Mouse (Mus musculus): ENCODE data around the gene Chfr. TPM values are rescaled to one million over a fixed set of nuclear protein-coding genes. Genes with fewer than 3 reads are reported as not detected.

Gene Chfr
- polyA plus RNA-seq, 1 experiment from 2014 or later, result 11.6 TPM

- Histone ChIP-seq H3K9ac (replicated peaks) (no peak overlapping the region), H3K4me1 (ENCODE audit: insufficient read depth) (no peaks in the 10 kb centered on the region), H3K36me3 (replicated peaks; ENCODE audit: insufficient read depth, low read length) (peaks cover 73% of the 10 kb centered on the region), H3K27me3 (ENCODE audit: insufficient read depth, low read length) (no peaks in the 10 kb centered on the region), H3K4me2 (ENCODE audit: low read depth, low read length) (no peak overlapping the region), H3K27ac (ENCODE audit: low read depth) (no peak overlapping the region), H3K4me3 (ENCODE audit: low read depth, low read length) (no peak overlapping the region), H3K9me3 (ENCODE audit: low read length) (no peaks in the 10 kb centered on the region)
- DNase-seq (no peak), ATAC-seq (no peak)
- TF ChIP-seq EP300 (IDR thresholded peaks at IDR 0.05; ENCODE audit: low read depth) (no peak), CTCF (IDR thresholded peaks at IDR 0.05; ENCODE audit: low read depth) (no peak)
- WGBS (ENCODE audit: insufficient replicate concordance), result 83% methylated on average over 3 of the region's 3 CpGs
Observed at GRCm38 (mm10) chr5:110216780-110217179, 81.1 kb downstream of the Chfr start.

- no peak overlapping the region for H3K27ac ChIP-seq (ENCODE audit: low read depth)
- H3K27me3 ChIP-seq (ENCODE audit: insufficient read depth, low read length), result no peaks in the 10 kb centered on the region
- DNase-seq, result no peak
- no peaks in the 10 kb centered on the region for H3K4me1 ChIP-seq (ENCODE audit: insufficient read depth)
- no peak overlapping the region for H3K4me3 ChIP-seq (ENCODE audit: low read depth, low read length)
- H3K36me3 ChIP-seq (replicated peaks; ENCODE audit: insufficient read depth, low read length), result peaks cover 62% of the 10 kb centered on the region
- no peak overlapping the region for H3K4me2 ChIP-seq (ENCODE audit: low read depth, low read length)
- WGBS (ENCODE audit: insufficient replicate concordance), result 91% methylated on average over 4 of the region's 4 CpGs
- no peak overlapping the region for H3K9ac ChIP-seq (replicated peaks)
- no peak for ATAC-seq
- H3K9me3 ChIP-seq (ENCODE audit: low read length), result no peaks in the 10 kb centered on the region
- no peak for TF ChIP-seq CTCF (IDR thresholded peaks at IDR 0.05; ENCODE audit: low read depth)
- no peak for TF ChIP-seq EP300 (IDR thresholded peaks at IDR 0.05; ENCODE audit: low read depth)
Observed at GRCm38 (mm10) chr5:110220331-110220730, 84.7 kb downstream of the Chfr start.

Other genes with a start within 250 kb of the Chfr start
- gene Gm15446, start 212.4 kb upstream of the Chfr start, polyA plus RNA-seq (2015; fragmentation: Nextera tagmentation; extraction: Ambion mirVana), result 0.12 and 0.23 TPM in 2 replicates
- gene Zfp932, start 139.3 kb upstream of the Chfr start, polyA plus RNA-seq (2015; fragmentation: Nextera tagmentation; extraction: Ambion mirVana), result 5.2 and 6.3 TPM in 2 replicates
- gene Gm17655, start 63.3 kb upstream of the Chfr start, polyA plus RNA-seq (2015; fragmentation: Nextera tagmentation; extraction: Ambion mirVana), result 0.62 and 1.2 TPM in 2 replicates
- 0.47 and 0.51 TPM in 2 replicates for gene Gm35315, start 41.4 kb upstream of the Chfr start, polyA plus RNA-seq (2015; fragmentation: Nextera tagmentation; extraction: Ambion mirVana)
- 0.32 and 0.48 TPM in 2 replicates for gene Plcxd1, start 35.9 kb upstream of the Chfr start, polyA plus RNA-seq (2015; fragmentation: Nextera tagmentation; extraction: Ambion mirVana)
- 7.1 and 7.4 TPM in 2 replicates for gene Gtpbp6, start 27.6 kb upstream of the Chfr start, polyA plus RNA-seq (2015; fragmentation: Nextera tagmentation; extraction: Ambion mirVana)
- 0.76 and 0.99 TPM in 2 replicates for gene Zfp605, start 25.8 kb upstream of the Chfr start, polyA plus RNA-seq (2015; fragmentation: Nextera tagmentation; extraction: Ambion mirVana)
- 3.5 and 4.1 TPM in 2 replicates for gene Golga3, start 40.9 kb downstream of the Chfr start, polyA plus RNA-seq (2015; fragmentation: Nextera tagmentation; extraction: Ambion mirVana)
- gene Ankle2, start 95.2 kb downstream of the Chfr start, polyA plus RNA-seq (2015; fragmentation: Nextera tagmentation; extraction: Ambion mirVana), result 8.6 and 10.7 TPM in 2 replicates
- gene Pgam5, start 134.1 kb downstream of the Chfr start, polyA plus RNA-seq (2015; fragmentation: Nextera tagmentation; extraction: Ambion mirVana), result 18.8 and 21.0 TPM in 2 replicates
- 129 and 148 TPM in 2 replicates for gene Pxmp2, start 150.3 kb downstream of the Chfr start, polyA plus RNA-seq (2015; fragmentation: Nextera tagmentation; extraction: Ambion mirVana)
- 5.2 and 6.0 TPM in 2 replicates for gene Pole, start 150.5 kb downstream of the Chfr start, polyA plus RNA-seq (2015; fragmentation: Nextera tagmentation; extraction: Ambion mirVana)
- 0.07 and 0.09 TPM in 2 replicates for gene P2rx2, start 207.4 kb downstream of the Chfr start, polyA plus RNA-seq (2015; fragmentation: Nextera tagmentation; extraction: Ambion mirVana)
- gene Lrcol1, start 208.9 kb downstream of the Chfr start, polyA plus RNA-seq (2015; fragmentation: Nextera tagmentation; extraction: Ambion mirVana), result not detected in 2 replicates